Mouse (Mus musculus): ENCODE measurements around the gene Plcl1.

DNA sequence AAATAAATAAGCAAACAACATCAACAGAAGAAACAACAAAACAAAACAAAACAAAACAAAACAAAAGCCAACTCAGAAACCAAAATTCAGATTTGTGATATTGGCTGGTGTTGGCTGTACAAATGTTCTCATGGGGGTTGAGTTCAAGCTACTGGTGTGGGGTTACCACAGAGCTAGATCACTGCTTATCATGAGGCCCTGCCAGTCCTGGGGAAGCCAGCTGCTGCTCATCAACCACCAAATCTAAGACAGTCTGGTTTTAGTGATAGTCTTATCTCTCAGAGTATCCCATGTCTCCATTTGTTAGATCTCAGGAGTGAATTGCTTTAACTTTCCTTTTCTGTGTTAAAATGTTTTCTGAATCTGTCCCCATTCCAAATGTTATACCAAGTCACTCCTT lies 166.5 kb downstream of the Plcl1 start:
- TF ChIP-seq CTCF (IDR thresholded peaks at IDR 0.05; ENCODE audit: control insufficient read depth, insufficient read depth, insufficient read length) (no peak), MAX (IDR thresholded peaks at IDR 0.05) (no peak), USF1 (IDR thresholded peaks at IDR 0.05; ENCODE audit: low read depth) (no peak)
